Mouse (Mus musculus) right cerebral cortex, postnatal 36 days (tissue): Measurements from ENCODE around the gene Homer2.

Source experiments
- DNase-seq, 2 experiments: peaks; one replicate each; pipeline ENCODE4 v3.0.0; 2022; ENCODE audit warnings: low spot score in 2 of 2, mixed read lengths in 1 of 2

The Homer2 gene

DNA sequence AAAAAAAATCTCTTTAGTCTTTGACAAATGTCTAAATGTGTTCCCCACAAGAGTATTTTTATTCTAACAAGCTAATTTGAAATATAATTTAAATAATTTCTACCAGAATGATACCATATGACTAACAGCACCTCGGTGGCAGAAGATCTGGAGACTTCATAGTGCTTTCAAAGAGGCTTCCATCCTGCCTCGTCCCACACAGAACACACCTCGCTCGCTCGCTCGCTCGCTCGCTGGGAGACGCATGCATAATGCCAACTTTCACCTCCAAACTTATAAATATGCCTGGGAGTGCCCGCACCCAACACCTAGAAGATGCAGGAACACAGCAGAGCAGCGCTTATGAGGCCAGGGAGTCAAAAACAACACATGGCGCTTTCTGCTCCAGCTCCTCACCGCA, 9.0 kb downstream of the Homer2 start:
- no peak for DNase-seq

DNA sequence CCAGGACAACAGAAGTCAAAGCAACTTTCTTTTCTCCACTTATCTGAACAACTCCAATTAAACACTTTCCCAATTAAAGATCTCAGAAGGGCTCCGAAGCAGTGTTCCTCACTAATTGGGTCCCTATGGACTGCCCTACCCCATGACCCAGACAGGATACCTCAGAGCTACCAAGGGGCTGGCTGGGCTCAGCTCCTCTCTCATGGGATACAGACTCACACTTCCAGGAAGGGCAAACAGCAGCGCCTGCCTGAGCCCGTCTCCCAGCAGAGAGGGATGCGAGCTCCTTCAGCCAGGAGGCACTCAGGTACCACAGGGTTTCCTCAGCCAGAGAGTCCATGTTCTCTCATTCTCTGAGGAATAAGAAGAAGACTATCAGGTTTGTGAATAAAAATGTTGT, 9.4 kb downstream of the Homer2 start:
- no peak for DNase-seq

DNA sequence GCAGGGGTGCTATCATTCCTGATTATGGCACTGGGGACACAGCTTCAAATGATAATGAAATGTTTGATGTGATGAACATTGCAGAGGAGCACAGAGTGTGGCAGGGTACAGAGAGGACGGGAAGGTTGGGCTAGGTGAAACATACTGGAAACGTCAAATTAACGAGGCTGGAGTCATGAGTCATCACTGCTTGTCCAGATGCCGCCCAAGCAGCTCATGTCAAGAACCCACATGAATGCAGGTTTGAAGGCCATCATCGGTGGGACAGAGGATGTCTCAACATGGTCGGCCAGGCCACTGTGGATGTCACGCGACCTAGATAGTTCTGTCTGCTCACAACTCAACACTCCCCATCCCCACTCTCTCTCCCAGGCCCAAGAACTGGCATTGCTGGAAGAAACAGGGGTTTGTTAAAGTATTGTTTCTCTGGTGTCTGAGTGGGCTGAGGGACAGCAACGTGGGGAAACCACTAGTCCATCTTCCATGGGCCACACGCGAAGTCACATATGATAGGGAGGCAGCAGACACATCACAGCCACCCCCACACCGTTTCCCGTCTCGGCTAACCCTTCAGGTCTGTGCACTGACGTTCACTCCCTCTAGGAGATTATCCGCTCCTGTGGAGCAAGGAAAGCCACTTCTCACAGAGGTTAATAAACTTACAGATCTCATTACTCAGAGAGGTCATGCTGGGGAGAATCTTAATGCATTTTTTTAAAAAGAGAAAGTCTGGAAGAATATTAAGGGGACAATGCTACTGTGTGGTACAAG, 11.4 kb downstream of the Homer2 start:
- DNase-seq = no peak

DNA sequence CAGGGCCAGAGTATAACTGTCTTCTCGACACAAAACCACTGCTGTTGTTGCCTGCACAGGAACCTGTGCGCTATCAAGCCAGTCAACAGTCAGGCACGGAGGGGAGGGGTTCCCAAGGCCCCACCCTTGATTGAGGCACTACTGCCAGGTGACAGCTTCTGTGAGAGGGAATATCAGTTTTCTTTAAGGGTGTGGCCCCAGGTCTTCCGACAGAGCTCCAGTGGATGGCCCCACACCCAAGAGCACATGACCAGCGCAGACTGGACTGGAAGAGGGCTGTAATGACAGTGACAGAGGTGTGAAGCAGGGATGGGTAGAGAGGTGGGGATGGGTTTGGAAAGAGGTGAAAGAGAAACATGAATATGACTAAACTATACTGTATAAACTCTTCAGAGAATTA, 16.3 kb downstream of the Homer2 start:
- DNase-seq = no peak

GRCm38 (mm10) chr7:81689116-81689681, 18.1 kb downstream of the Homer2 start:
- no peak for DNase-seq

DNA sequence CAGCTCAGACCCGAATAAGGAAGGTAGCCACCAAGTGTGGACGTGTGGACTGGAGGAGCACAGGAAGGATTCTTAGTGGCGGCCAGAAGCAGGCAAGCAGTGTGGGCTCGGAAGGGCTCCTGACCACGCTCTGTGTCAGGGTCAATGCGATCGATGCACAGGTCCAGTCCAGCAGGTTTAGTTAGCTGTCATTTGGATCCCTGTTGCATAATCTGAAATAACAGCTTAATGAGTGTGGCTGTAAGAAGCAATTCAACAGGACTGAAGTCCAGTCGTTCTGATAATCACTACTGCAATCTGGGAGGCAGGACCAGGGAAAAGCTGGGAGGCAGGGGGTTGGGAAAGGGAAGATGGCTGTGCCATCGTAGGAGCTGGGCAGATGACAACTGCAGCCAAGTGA, 18.9 kb downstream of the Homer2 start:
- DNase-seq = no peak

- DNase-seq = no peak
Measured at GRCm38 (mm10) chr7:81687684-81688316, 19.5 kb downstream of the Homer2 start.

- no peak for DNase-seq
Measured at GRCm38 (mm10) chr7:81685375-81685774, 22.0 kb downstream of the Homer2 start.

DNA sequence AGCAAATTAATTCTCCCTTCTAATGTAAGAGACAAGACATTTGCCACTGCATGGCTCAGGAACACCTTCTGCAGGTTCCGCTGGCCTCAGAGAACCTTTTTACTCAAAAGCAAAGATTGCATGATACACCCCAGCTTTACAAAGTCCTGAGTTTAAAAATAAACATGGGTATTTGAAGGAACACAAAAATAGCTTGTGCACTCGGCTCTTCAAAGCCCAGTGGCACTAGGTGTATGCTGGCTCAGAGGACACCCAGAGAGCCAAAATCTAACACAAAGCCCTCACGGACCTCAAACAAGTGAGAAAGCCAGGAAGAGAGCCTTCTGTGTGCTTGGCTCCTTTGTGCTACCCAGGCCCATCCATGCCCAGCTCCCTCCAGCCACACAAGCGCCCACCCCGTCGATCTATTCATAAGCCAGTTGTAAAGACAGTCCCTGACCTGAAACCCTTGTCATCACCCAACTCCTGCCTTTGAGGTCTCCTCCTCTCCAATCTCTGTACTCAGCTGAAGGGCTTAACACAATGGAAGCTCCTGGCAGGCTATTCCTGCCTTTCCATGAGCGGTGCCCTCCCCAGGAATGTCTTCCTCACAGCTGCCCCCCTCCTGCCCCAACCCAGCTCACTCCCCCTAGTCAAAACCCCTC, 23.4 kb downstream of the Homer2 start:
- DNase-seq = no peak

DNA sequence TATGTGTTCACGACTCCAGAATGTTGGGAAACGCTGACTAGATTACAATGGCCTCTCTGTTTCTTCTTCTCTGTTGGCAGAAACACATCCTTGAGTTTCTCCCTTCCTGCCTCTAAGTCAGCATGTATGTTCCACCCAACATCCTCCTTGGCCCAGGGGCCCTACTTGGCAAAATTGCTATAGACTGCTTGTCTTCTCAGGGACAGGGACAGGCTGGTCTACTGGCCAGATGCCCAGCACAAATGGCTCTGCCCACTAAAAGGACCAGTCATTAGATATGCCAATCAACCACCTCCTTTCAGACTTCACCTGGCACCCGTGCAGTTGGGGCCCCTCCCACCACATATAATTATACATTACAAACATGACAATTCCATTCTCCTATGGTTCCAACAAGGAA, 25.9 kb downstream of the Homer2 start:
- no peak for DNase-seq

GRCm38 (mm10) chr7:81673359-81674013, 33.8 kb downstream of the Homer2 start:
- no peak for DNase-seq

GRCm38 (mm10) chr7:81672735-81673291, 34.5 kb downstream of the Homer2 start:
- DNase-seq = no peak

GRCm38 (mm10) chr7:81667156-81667555, 40.2 kb downstream of the Homer2 start:
- DNase-seq = no peak

DNA sequence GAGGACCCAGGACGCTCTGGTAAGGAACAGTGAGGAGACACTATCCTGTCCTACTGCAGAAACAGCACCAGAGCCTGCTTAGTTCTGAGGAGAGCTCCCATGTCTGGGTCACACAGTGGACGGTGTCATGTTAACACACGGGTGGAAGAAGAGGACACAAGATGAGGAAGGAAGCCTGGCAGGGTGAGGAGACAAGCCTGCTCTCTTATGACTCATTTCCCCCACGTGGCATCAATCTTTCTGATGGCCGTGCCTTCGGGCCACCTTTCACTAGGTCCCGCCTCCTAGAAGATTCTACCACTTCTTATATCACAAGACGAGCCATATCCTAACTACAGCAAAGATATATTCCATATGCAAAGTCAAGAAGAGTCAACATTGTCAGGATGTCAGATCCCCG, 40.7 kb downstream of the Homer2 start:
- no peak for DNase-seq

GRCm38 (mm10) chr7:81663057-81663456, 44.3 kb downstream of the Homer2 start:
- no peak for DNase-seq

DNA sequence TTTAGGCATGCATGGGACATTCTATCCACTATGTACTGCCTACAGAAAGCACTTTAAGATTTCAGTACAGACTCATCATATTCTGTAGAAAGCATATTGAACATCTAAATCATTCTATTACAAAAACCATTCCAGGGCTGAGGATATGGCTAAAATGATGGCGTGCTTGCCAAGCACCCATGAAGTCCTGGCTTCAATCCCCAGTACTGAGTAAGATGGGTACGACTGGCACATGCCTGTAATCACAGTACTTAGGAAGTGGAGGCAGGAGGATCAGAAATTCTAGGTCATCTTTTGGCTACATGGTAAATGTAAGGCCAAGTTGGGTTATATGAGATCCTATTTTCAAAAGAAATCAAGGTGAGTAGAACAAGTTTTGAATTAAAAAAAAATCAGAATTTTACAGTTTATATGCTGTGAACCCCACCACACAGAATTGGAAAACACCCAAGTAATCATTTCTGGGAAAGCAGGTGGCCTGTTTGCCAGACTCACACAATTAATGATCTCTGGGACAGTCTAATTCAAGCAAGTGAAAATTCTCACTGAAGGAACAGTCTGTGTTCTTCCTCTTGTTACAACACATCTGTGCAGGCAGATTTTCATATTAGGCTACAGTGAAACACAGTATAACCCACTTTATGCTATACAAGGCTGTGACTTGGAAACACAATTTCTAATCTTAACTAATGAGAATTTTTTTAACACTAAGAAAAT, 49.5 kb downstream of the Homer2 start:
- DNase-seq = no peak

DNA sequence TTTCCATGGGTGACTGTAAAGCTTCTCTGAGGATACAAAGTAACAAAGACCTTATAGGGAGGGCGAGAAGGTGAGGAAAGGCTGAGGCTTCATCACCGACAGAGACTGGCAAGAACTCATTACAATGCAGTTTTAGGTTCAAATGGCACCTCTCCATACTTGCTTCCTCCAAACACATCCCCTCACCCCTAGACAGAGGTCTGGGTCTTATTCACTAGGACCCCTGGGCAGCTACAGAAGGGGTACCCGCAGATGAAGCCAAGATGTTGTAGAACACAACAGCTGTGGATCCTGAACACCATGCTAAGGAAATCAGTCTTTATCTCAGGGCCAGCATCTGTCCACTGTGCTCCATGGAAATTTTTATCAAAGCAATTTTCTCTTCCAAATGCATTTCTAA, 50.3 kb downstream of the Homer2 start:
- DNase-seq = no peak

DNA sequence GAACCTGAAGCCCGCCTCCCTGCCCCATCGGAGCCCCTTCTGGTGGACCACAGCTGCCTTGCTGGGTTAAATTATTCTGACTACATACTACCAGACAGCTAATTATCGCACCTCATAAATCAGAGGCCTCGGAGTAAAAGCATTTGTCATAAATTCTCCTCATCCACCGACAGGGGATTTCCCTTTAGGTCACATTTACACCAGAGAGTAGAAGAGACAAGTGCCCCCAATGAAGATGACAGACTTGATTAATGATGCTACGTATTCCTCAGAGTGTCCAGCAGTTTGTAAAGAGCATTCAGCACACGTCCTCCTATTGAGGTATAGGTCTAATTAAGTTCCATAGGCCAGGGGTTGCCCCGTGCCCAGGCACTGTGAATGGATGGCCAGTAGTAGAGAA, 50.7 kb downstream of the Homer2 start:
- DNase-seq = no peak

- DNase-seq = no peak
Measured at GRCm38 (mm10) chr7:81654946-81655718, 52.2 kb downstream of the Homer2 start.

DNA sequence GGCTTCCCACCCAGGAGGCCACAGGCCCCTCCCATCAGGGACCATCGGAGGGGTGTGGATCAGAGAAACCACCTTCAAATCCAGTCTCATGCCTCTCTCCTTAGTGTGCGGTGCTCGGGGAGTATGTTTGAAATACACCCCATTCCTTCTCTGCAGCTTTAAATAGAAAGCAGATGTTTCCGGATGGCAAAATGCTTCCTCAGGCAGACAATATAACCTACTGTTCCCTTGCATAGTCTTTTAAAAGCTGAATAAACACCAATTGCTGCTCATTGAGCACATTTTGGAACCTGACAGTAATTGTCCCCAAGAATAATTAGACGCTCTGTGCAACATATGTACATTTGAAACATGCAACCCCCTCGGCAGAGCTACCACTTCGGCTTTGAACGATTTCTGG, 53.3 kb downstream of the Homer2 start:
- no peak for DNase-seq
